Comparison of ENCODE assay signal across 10 mouse cellular contexts in genomic region chr16:13351268-13351667, GRCm38 (mm10).
DNase-seq lines count a peak whose midpoint lies in the region; ATAC-seq and TF ChIP-seq lines count a peak whose summit lies in the region.
"Had no signal": no experiment of that assay in that cellular context is flagged by ENCODE, and none has a peak within 500 bp of the region (broad histone marks: within the 10 kb centered on the region; RNA-seq: fewer than 3 reads in every experiment).

No protein-coding gene starts in this region.

- H3K4me2 ChIP-seq in heart, postnatal 0 days (ENCODE audit: low read depth, low read length) = no peak overlapping the region
- H3K4me2 ChIP-seq: forebrain, embryonic 15.5 days had no signal

- no peak for DNase-seq in heart, postnatal 0 days (ENCODE audit: low spot score)
- no peak for DNase-seq in heart, postnatal 10 days
- peak; percentile 36 for DNase-seq in thymus, postnatal 25 days
- DNase-seq in thymus, postnatal 0 days (ENCODE audit: low spot score) = no peak
- DNase-seq in induced T-regulatory cell, adult 2 months (ENCODE audit: low read depth) = peak; percentile 25
- peak; percentile 60 for DNase-seq in thymus, postnatal 4 days
- DNase-seq in gastrocnemius, adult 8-10 months (ENCODE audit: low spot score in 2 of 2) = no peak
- DNase-seq in c-Kit-positive CD71-positive TER-119-positive erythroid progenitor cells, embryonic 14.5 days (ENCODE audit: low spot score) = no peak
- DNase-seq: cerebellum, adult 9-11 months had no signal

- no peak overlapping the region for H3K4me3 ChIP-seq in heart, postnatal 0 days (ENCODE audit: low read depth, low read length)
- H3K4me3 ChIP-seq: forebrain, embryonic 15.5 days had no signal

- peak; percentile 32 for TF ChIP-seq CTCF in heart, postnatal 0 days (IDR thresholded peaks at IDR 0.05; ENCODE audit: low read depth)

- no peak for ATAC-seq in heart, postnatal 0 days (ENCODE audit: insufficient read depth, low read depth)
- ATAC-seq: forebrain, embryonic 15.5 days had no signal

- intact Hi-C loops in heart, postnatal 10 days (cut with DNase I) = no loop called here

- H3K4me1 ChIP-seq in heart, postnatal 0 days (ENCODE audit: control insufficient read depth, insufficient read depth) = 0 out of 2 replicates have a peak, but pooled peaks cover 2% of the 10 kb centered on the region

- H3K9me3 ChIP-seq in heart, postnatal 0 days (replicated peaks; ENCODE audit: control insufficient read depth, low read length) = no peaks in the 10 kb centered on the region
- H3K9me3 ChIP-seq: forebrain, embryonic 15.5 days had no signal

- H3K36me3 ChIP-seq in heart, postnatal 0 days (replicated peaks; ENCODE audit: control insufficient read depth, insufficient read depth, low read length) = no peaks in the 10 kb centered on the region
- H3K36me3 ChIP-seq: forebrain, embryonic 15.5 days had no signal

- H3K27ac ChIP-seq in heart, postnatal 0 days (ENCODE audit: low read depth) = no peak overlapping the region
- H3K27ac ChIP-seq: forebrain, embryonic 15.5 days had no signal

- H3K9ac ChIP-seq in heart, postnatal 0 days (replicated peaks; ENCODE audit: low read depth, low read length) = no peak overlapping the region
- H3K9ac ChIP-seq: forebrain, embryonic 15.5 days had no signal

- H3K27me3 ChIP-seq in heart, postnatal 0 days (ENCODE audit: control insufficient read depth, insufficient read depth, low read length) = no peaks in the 10 kb centered on the region
- H3K27me3 ChIP-seq: forebrain, embryonic 15.5 days had no signal

- TF ChIP-seq EP300 in heart, postnatal 0 days (IDR thresholded peaks at IDR 0.05; ENCODE audit: low read depth) = no peak

Comparison
In these comparisons a context has a peak if more than half of its experiments do, and no peak if none do; other contexts are left out.
1. DNase-seq: peak in thymus, postnatal 25 days (single experiment), induced T-regulatory cell, adult 2 months (single experiment) and thymus, postnatal 4 days (single experiment); none in heart, postnatal 0 days (single experiment), heart, postnatal 10 days (0 of 2), thymus, postnatal 0 days (single experiment), gastrocnemius, adult 8-10 months (0 of 2) and c-Kit-positive CD71-positive TER-119-positive erythroid progenitor cells, embryonic 14.5 days (single experiment).